Mouse (Mus musculus) midbrain, embryonic 11.5 days (tissue): ENCODE data around the gene Hyal2. TPM values are rescaled to one million over a fixed set of nuclear protein-coding genes. Genes with fewer than 3 reads are reported as not detected.

Experiments
- ATAC-seq: fragments of 200-750 bp; cut with Nextera tagmentation; 2 replicates; pipeline ENCODE4 v1.8.0; 2017; ENCODE audit warnings: moderate TSS enrichment, moderate library complexity; ENCODE audit not compliant: low FRiP score
- DNase-seq: peaks from one replicate; pipeline ENCODE4 v3.0.0; 2015; ENCODE audit warnings: low spot score; ENCODE audit errors: missing footprints
- H3K27ac ChIP-seq: fragments of 300-500 bp; sonication (generic); 2 replicates; pipeline ENCODE4 v1.5.1; 2014; ENCODE audit warnings: low read depth, low read length
- H3K27me3 ChIP-seq: fragments of 300-500 bp; sonication (generic); 2 replicates; pipeline ENCODE4 v1.6.1; 2014; ENCODE audit warnings: mild to moderate bottlenecking, low read length, moderate library complexity, mixed read lengths; ENCODE audit not compliant: control insufficient read depth, insufficient read depth
- H3K36me3 ChIP-seq: fragments of 300-500 bp; sonication (generic); 2 replicates; pipeline ENCODE4 v1.6.1; 2014; ENCODE audit warnings: mild to moderate bottlenecking, low read length, moderate library complexity, mixed read lengths; ENCODE audit not compliant: control insufficient read depth, insufficient read depth
- H3K4me1 ChIP-seq: fragments of 300-500 bp; sonication (generic); 2 replicates; pipeline ENCODE4 v1.6.1; 2014; ENCODE audit warnings: low read length; ENCODE audit not compliant: control insufficient read depth, insufficient read depth
- H3K4me2 ChIP-seq: fragments of 300-500 bp; sonication (generic); 2 replicates; pipeline ENCODE4 v1.6.1; 2014; ENCODE audit warnings: mild to moderate bottlenecking, moderate library complexity
- H3K4me3 ChIP-seq: fragments of 300-500 bp; sonication (generic); 2 replicates; pipeline ENCODE4 v1.5.1; 2014; ENCODE audit warnings: low read depth, low read length
- H3K9ac ChIP-seq: fragments of 300-500 bp; sonication (generic); 2 replicates; pipeline ENCODE4 v1.6.1; 2014; ENCODE audit warnings: low read length
- H3K9me3 ChIP-seq: fragments of 300-500 bp; sonication (generic); 2 replicates; pipeline ENCODE4 v1.6.1; 2016; ENCODE audit warnings: low read length; ENCODE audit not compliant: control insufficient read depth
- WGBS: fragments of 180-500 bp; shearing (Covaris S2); extraction: QIAGEN DNeasy Blood & Tissue Kit; methylation state at CpG from one replicate; pipeline ENCODE4 v1.1.7; 2014; 5-methylcytosine and 5-hydroxymethylcytosine counted together
- polyA plus RNA-seq: library from polyadenylated mRNA; unstranded; fragments of >200 nt; fragmentation: Nextera tagmentation; extraction: Ambion mirVana; gene quantifications from 2 replicates; pipeline ENCODE4 v1.2.1, GENCODE M21; 2014

Gene Hyal2
- polyA plus RNA-seq, 1 experiment from 2014 or later: 132 TPM

DNA sequence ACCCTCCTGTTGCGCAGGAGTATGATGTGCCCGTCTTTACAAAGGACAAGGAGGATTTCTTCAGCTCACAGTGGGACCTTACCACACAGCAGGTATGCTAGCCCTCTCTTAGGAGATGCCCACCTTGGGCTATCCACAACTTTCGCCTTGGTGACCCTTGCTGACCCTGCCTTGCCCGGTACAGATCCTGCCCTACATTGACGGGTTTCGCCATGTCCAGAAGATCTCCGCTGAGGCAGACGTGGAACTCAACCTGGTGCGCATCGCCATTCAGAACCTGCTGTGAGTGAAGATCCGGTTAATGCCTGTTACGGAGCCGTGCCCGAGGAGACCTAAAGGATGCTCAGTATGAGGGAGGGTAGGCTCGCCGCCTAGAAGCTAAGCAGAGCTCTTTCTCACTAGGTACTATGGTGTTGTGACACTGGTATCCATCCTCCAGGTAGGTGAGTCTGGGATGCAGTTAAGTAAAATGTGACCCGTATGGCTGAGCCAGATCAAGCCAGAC lies 23.5 kb upstream of the Hyal2 start:
- Histone ChIP-seq H3K4me1 (peaks cover 25% of the 10 kb centered on the region), H3K9ac (no peak overlapping the region), H3K4me2 (no peak overlapping the region), H3K27ac (no peak overlapping the region), H3K4me3 (no peak overlapping the region), H3K36me3 (peaks cover 9% of the 10 kb centered on the region), H3K9me3 (no peaks in the 10 kb centered on the region), H3K27me3 (no peaks in the 10 kb centered on the region; the same call in none of the 2 replicates)
- DNase-seq: no peak
- ATAC-seq: no peak
- WGBS: 96% methylated on average over 17 of the region's 17 CpGs

DNA sequence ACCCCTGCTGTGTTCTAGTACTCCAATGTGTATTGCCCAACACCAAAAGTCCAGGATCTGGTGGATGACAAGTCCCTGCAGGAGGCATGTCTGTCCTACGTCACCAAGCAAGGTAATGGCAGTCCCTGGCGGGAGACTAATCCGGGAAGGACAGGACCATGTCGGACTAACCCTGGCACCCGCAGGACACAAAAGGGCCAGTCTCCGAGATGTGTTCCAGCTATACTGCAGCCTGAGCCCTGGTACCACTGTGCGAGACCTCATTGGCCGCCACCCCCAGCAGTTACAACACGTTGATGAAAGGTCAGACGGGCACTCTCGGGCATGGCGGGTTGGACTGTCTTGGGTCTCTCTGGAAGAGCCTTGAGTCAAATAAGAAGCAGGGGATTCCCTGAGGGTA lies 23.0 kb upstream of the Hyal2 start:
- H3K4me2 ChIP-seq: no peak overlapping the region
- H3K27ac ChIP-seq: no peak overlapping the region
- H3K9me3 ChIP-seq: no peaks in the 10 kb centered on the region
- no peak overlapping the region for H3K4me3 ChIP-seq
- WGBS: 94% methylated on average over 12 of the region's 12 CpGs
- no peak for ATAC-seq
- H3K27me3 ChIP-seq: no peaks in the 10 kb centered on the region; the same call in none of the 2 replicates
- DNase-seq: no peak
- H3K4me1 ChIP-seq: peaks cover 25% of the 10 kb centered on the region
- no peak overlapping the region for H3K9ac ChIP-seq
- peaks cover 9% of the 10 kb centered on the region for H3K36me3 ChIP-seq

DNA sequence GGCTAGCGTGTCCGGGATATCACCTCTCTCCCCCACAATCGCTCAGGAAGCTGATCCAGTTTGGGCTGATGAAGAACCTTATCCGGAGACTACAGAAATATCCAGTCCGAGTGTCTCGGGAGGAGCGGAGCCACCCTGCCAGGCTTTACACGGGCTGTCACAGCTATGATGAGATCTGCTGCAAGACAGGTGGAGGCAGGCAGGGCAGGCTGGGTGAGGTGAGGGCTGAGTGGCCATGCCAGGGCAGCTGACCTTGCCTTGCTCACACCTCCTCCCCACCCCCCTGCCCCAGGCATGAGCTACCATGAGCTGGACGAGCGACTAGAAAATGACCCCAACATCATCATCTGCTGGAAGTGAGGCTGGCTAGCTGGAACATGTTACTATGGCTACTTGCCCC lies 22.5 kb upstream of the Hyal2 start:
- Histone ChIP-seq H3K9ac (no peak overlapping the region), H3K4me3 (no peak overlapping the region), H3K4me1 (peaks cover 25% of the 10 kb centered on the region), H3K27ac (no peak overlapping the region), H3K4me2 (no peak overlapping the region), H3K27me3 (peaks cover 2% of the 10 kb centered on the region), H3K9me3 (no peaks in the 10 kb centered on the region), H3K36me3 (peaks cover 9% of the 10 kb centered on the region)
- ATAC-seq (no peak), DNase-seq (no peak)
- 86% methylated on average over 10 of the region's 10 CpGs for WGBS

DNA sequence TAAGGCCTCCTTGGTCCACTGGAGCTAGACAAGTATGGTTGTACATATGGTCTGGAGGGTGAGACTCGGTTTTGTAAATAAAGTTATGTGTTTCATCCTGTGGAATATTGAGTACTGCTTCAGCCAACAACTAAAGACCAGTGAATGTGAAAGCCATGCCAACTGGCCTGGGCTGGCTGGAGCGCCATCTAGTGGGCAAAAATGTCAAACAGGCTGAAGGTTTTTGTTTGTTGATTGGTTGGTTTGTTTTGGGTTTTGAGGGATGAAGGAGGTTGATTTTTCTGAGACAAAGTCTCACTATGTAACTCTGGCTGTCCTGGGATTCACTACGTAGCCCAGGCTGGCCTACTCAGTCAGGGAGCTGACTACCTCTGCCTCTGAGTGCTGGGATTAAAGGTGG lies 22.1 kb upstream of the Hyal2 start:
- DNase-seq: peak; percentile 99
- Histone ChIP-seq H3K27ac (no peak overlapping the region), H3K9ac (no peak overlapping the region), H3K27me3 (peaks cover 6% of the 10 kb centered on the region), H3K4me3 (no peak overlapping the region), H3K4me2 (no peak overlapping the region), H3K9me3 (no peaks in the 10 kb centered on the region), H3K36me3 (peaks cover 9% of the 10 kb centered on the region), H3K4me1 (peaks cover 25% of the 10 kb centered on the region)
- 7% methylated on average over 3 of the region's 3 CpGs for WGBS
- ATAC-seq: no peak

DNA sequence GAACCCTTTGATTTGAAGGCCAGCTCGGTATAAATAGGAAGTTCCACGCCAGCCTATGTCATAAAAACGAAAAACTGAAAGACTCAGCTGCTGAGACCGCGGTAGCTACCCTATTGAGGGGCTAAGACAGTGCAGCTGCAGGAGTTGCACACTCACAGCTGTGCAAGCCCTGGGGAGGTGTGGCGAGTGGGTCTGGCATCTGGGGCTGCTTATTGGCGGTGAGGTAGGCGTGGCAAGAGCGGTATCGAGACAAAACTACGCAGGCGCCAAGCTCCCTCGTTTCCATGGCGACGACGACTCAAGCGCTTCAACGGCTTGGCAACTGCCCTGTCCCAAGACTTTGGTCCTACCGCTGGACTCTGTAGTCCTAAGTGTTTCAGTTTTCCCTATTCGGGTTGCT lies 20.7 kb upstream of the Hyal2 start, which contains the start of gene Zmynd10:
Gene Zmynd10 (plus strand): TSS at position 273 of the 400 bp plus-strand sequence.
- no peaks in the 10 kb centered on the region for H3K9me3 ChIP-seq
- peaks cover 9% of the 10 kb centered on the region for H3K36me3 ChIP-seq
- H3K4me1 ChIP-seq: peaks cover 30% of the 10 kb centered on the region
- H3K4me2 ChIP-seq: peak within 1 kb of the TSS; percentile 40
- no peak within 1 kb of the TSS; the same call in 1 of the 2 replicates for H3K27ac ChIP-seq
- 4% methylated on average over 20 of the region's 20 CpGs for WGBS
- peak; percentile 98 for DNase-seq
- ATAC-seq: peak; percentile 74
- peak within 1 kb of the TSS; percentile 15; the same call in 1 of the 2 replicates for H3K4me3 ChIP-seq
- peaks cover 19% of the 10 kb centered on the region for H3K27me3 ChIP-seq
- H3K9ac ChIP-seq: 0 out of 2 replicates have a peak within 1 kb of the TSS, but pooled peaks have one; percentile 5

- Histone ChIP-seq H3K9ac (no peak overlapping the region), H3K9me3 (no peaks in the 10 kb centered on the region), H3K4me3 (no peak overlapping the region), H3K36me3 (peaks cover 9% of the 10 kb centered on the region), H3K4me1 (peaks cover 25% of the 10 kb centered on the region), H3K27me3 (peaks cover 26% of the 10 kb centered on the region), H3K4me2 (no peak overlapping the region), H3K27ac (no peak overlapping the region)
- WGBS: 82% methylated on average over 5 of the region's 5 CpGs
- ATAC-seq: no peak
- DNase-seq: no peak
These were observed 19.8 kb upstream of the Hyal2 start for GRCm38 (mm10) chr9:107547957-107548356.

GRCm38 (mm10) chr9:107548820-107549219 lies 18.9 kb upstream of the Hyal2 start:
- 92% methylated on average over 9 of the region's 10 CpGs for WGBS
- peaks cover 31% of the 10 kb centered on the region for H3K4me1 ChIP-seq
- H3K27me3 ChIP-seq: peaks cover 28% of the 10 kb centered on the region

DNA sequence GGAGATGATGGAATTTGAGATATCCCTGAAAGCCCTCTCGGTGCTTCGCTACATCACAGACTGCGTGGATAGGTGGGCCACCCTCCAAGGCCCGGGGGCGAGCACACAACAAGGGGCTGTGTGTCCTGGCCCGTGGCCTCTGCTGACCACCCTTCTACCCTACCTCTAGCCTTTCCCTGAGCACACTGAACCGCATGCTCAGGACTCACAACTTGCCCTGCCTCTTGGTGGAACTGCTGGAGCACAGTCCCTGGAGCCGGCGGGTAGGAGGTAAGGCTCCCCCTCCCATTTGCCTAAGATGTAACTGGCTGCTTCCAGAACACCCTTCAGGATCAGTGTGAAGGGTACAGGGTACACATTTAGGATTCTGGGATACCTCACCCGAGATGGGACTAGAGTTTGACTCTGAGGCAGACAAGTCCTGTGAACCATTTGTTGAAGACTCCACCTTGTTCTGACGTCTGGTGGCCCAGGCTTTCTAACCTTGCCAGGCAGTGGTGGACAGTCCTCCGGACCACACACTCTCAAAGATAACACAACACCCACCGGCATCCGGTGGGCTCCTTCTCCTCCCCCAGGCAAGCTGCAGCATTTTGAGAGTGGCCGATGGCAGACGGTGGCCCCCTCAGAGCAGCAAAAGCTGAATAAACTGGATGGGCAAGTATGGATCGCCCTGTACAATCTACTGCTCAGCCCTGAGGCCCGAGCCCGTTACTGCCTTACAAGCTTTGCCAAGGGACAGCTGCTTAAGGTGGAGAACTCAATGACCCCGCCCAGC lies 18.3 kb upstream of the Hyal2 start:
- ATAC-seq (no peak), DNase-seq (no peak)
- no peak overlapping the region for H3K4me2 ChIP-seq
- H3K9ac ChIP-seq: no peak overlapping the region
- H3K9me3 ChIP-seq: no peaks in the 10 kb centered on the region
- no peak overlapping the region for H3K27ac ChIP-seq
- 87% methylated on average over 20 of the region's 20 CpGs for WGBS
- H3K27me3 ChIP-seq: peaks cover 28% of the 10 kb centered on the region
- H3K4me1 ChIP-seq: peaks cover 32% of the 10 kb centered on the region
- H3K4me3 ChIP-seq: no peak overlapping the region
- peaks cover 4% of the 10 kb centered on the region; the same call in 1 of the 2 replicates for H3K36me3 ChIP-seq

More at GRCm38 (mm10) chr9:107548820-107549219, 18.9 kb upstream of the Hyal2 start:
- H3K9ac ChIP-seq: no peak overlapping the region
- no peaks in the 10 kb centered on the region for H3K9me3 ChIP-seq
- no peak overlapping the region for H3K4me2 ChIP-seq
- ATAC-seq (no peak), DNase-seq (no peak)
- peaks cover 9% of the 10 kb centered on the region for H3K36me3 ChIP-seq
- no peak overlapping the region for H3K4me3 ChIP-seq
- no peak overlapping the region for H3K27ac ChIP-seq

DNA sequence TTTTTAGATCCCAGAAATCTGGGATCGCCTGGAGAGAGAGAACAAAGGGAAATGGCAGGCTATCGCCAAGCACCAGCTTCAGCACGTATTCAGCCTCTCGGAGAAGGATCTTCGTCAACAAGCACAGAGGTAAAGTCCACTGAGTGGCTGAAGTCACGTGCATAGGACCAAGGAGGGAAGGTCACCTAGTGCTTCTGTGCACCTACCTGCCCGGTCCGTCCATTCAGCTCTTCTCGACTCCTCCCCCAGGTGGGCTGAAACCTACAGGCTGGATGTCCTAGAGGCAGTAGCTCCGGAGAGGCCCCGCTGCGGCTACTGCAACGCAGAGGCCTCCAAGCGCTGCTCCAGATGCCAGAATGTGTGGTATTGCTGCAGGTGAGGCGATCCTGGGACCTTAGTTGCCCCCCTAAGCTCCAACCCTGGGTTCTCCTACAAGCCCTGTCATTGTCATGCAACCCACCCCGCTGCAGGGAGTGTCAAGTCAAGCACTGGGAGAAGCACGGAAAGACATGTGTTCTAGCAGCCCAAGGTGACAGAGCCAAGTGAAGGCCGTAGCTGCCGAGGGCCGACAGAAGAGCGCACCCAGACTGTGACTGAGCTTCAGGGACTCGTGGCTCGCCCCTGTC lies 17.1 kb upstream of the Hyal2 start:
- Histone ChIP-seq H3K9me3 (no peaks in the 10 kb centered on the region), H3K4me1 (peaks cover 34% of the 10 kb centered on the region), H3K27me3 (peaks cover 28% of the 10 kb centered on the region), H3K27ac (no peak overlapping the region), H3K9ac (no peak overlapping the region), H3K36me3 (no peaks in the 10 kb centered on the region), H3K4me2 (peak overlapping the region; percentile 70), H3K4me3 (peak overlapping the region; percentile 34; the same call in 1 of the 2 replicates)
- 25% methylated on average over 23 of the region's 23 CpGs for WGBS
- peak; percentile 91 for DNase-seq
- no peak for ATAC-seq
